In genomic region chr4:104455151-104455550, GRCm38 (mm10) we compare ENCODE assay signal across 21 mouse cellular contexts.
DNase-seq lines count a peak whose midpoint lies in the region; ATAC-seq and TF ChIP-seq lines count a peak whose summit lies in the region.
"Had no signal": no experiment of that assay in that cellular context is flagged by ENCODE, and none has a peak within 500 bp of the region (broad histone marks: within the 10 kb centered on the region; RNA-seq: fewer than 3 reads in every experiment).

No protein-coding gene starts in this region.

- peak; percentile 46 for DNase-seq in cerebellum, adult 9-10 months
- no peak for DNase-seq in cerebellum, adult 11 months
- no peak for DNase-seq in forebrain, embryonic 10.5 days (ENCODE audit: extremely low spot score, low spot score)
- no peak for DNase-seq in layer of hippocampus, adult 2 months (ENCODE audit: low spot score in 2 of 2)
- DNase-seq in layer of hippocampus, adult 8-10 months (ENCODE audit: low spot score in 2 of 2), result no peak
- no peak for DNase-seq in lung, postnatal 14 days
- DNase-seq: adrenal gland, postnatal 10 days; adrenal gland, postnatal 36 days; B cell, adult 2 months; gastrocnemius, adult 2 months; gastrocnemius, postnatal 14 days; heart, adult 11 months; kidney, adult 18-20 months had no signal

- no peak overlapping the region for H3K9ac ChIP-seq in forebrain, embryonic 15.5 days (replicated peaks)
- H3K9ac ChIP-seq: hindbrain, embryonic 12.5 days; hindbrain, embryonic 15.5 days had no signal

- H3K36me3 ChIP-seq in forebrain, embryonic 15.5 days, result no peaks in the 10 kb centered on the region
- no peaks in the 10 kb centered on the region for H3K36me3 ChIP-seq in forebrain, embryonic 10.5 days (replicated peaks)
- H3K36me3 ChIP-seq: G1E; hindbrain, embryonic 12.5 days; hindbrain, embryonic 15.5 days had no signal

- 61% methylated on average over 9 of the region's 9 CpGs for WGBS in forebrain, embryonic 15.5 days
- 79% methylated on average over 9 of the region's 9 CpGs for WGBS in forebrain, embryonic 10.5 days

- no peak for ATAC-seq in forebrain, embryonic 15.5 days (replicated peaks)
- ATAC-seq: forebrain, embryonic 14.5 days; Patski had no signal

- H3K27ac ChIP-seq in forebrain, embryonic 15.5 days (replicated peaks), result 0 out of 2 replicates have a peak overlapping the region, but pooled peaks have one; percentile 23
- no peak overlapping the region for H3K27ac ChIP-seq in forebrain, embryonic 10.5 days
- H3K27ac ChIP-seq in layer of hippocampus, adult 2 months, result peak overlapping the region; percentile 53
- H3K27ac ChIP-seq: gastrocnemius, adult 2 months; hindbrain, embryonic 12.5 days; hindbrain, embryonic 15.5 days had no signal

- H3K27me3 ChIP-seq in forebrain, embryonic 15.5 days, result no peaks in the 10 kb centered on the region
- no peaks in the 10 kb centered on the region for H3K27me3 ChIP-seq in forebrain, embryonic 10.5 days (ENCODE audit: poor library complexity, severe bottlenecking)
- H3K27me3 ChIP-seq: CH12.LX; hindbrain, embryonic 12.5 days; hindbrain, embryonic 15.5 days; Patski had no signal

- H3K9me3 ChIP-seq in forebrain, embryonic 15.5 days, result no peaks in the 10 kb centered on the region
- no peaks in the 10 kb centered on the region for H3K9me3 ChIP-seq in forebrain, embryonic 10.5 days
- H3K9me3 ChIP-seq: hindbrain, embryonic 12.5 days; hindbrain, embryonic 15.5 days had no signal

- TF ChIP-seq CTCF in layer of hippocampus, adult 2 months (conservative IDR thresholded peaks at IDR 0.05), result no peak

- peaks cover 58% of the 10 kb centered on the region for H3K4me1 ChIP-seq in forebrain, embryonic 15.5 days
- H3K4me1 ChIP-seq in forebrain, embryonic 10.5 days, result peaks cover 18% of the 10 kb centered on the region; the same call in 1 of the 2 replicates

- no peak overlapping the region for H3K4me2 ChIP-seq in forebrain, embryonic 15.5 days (replicated peaks)
- H3K4me2 ChIP-seq: heart, embryonic 11.5 days; hindbrain, embryonic 12.5 days; hindbrain, embryonic 15.5 days had no signal

- H3K4me3 ChIP-seq in forebrain, embryonic 15.5 days, result no peak overlapping the region
- H3K4me3 ChIP-seq in forebrain, embryonic 10.5 days, result no peak overlapping the region
- H3K4me3 ChIP-seq in layer of hippocampus, adult 2 months, result no peak overlapping the region
- H3K4me3 ChIP-seq: gastrocnemius, adult 2 months; hindbrain, embryonic 12.5 days; hindbrain, embryonic 15.5 days had no signal
